Mouse (Mus musculus): Measurements from ENCODE around the gene Sec14l5. TPM values are rescaled to one million over a fixed set of nuclear protein-coding genes. Genes with fewer than 3 reads are reported as not detected.

The Sec14l5 gene
- total and polyA plus RNA-seq, 3 experiments = 0.03 TPM; not detected in 2

DNA sequence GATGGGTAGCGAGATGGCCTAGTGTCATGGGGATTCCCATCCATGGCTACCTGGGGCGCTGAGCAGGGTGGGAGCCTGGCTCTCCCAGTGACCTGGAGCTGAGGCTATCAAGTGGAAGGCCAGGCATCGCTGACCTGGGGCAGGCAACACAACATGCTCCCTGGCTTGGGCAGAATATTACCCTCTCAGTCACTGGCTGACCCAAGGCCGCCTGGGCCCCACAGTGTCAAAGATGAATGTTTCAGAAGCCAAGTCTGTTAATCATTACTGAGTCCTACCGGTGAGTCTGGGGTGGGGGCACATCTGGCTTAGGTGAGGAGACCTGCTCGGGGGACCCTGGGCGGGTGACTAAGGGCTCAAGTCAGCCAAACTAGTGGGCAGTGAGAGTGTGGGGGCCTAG lies 37.0 kb upstream of the Sec14l5 start:
- DNase-seq (ENCODE audit: low read depth, low spot score) = no peak
- H3K9ac ChIP-seq (ENCODE audit: control insufficient read depth, low read depth, low read length, poor library complexity, severe bottlenecking) = no peak overlapping the region
- H3K79me2 ChIP-seq (ENCODE audit: control insufficient read depth, insufficient read depth, low read length, poor library complexity) = no peaks in the 10 kb centered on the region
- no peaks in the 10 kb centered on the region for H3K4me1 ChIP-seq (ENCODE audit: control insufficient read depth in 1 of 2, insufficient read depth in 2 of 2, low read length in 2 of 2)
- H3K27ac ChIP-seq (ENCODE audit: control insufficient read depth, low read depth, low read length) = no peak overlapping the region
- no peaks in the 10 kb centered on the region for H3K36me3 ChIP-seq (ENCODE audit: control insufficient read depth in 1 of 2, insufficient read depth in 2 of 2, low read length in 2 of 2)
- H3K9me3 ChIP-seq (replicated peaks; ENCODE audit: insufficient read depth, low read length) = no peaks in the 10 kb centered on the region
- no peak overlapping the region for H3K4me3 ChIP-seq (ENCODE audit: control insufficient read depth in 1 of 2, insufficient read depth in 1 of 2, low read depth in 2 of 2, low read length in 2 of 2)
- no peak for TF ChIP-seq TCF12 (IDR thresholded peaks at IDR 0.05; ENCODE audit: low read depth, low read length)
- TF ChIP-seq MXI1 (IDR thresholded peaks at IDR 0.05; ENCODE audit: low read depth, low read length) = no peak
- TF ChIP-seq ZKSCAN1 (IDR thresholded peaks at IDR 0.05; ENCODE audit: low read depth, low read length) = no peak
- TF ChIP-seq ZNF384 (IDR thresholded peaks at IDR 0.05; ENCODE audit: low read depth, low read length) = no peak
- TF ChIP-seq TAL1 (IDR thresholded peaks at IDR 0.05; ENCODE audit: low read length) = no peak
- no peak for TF ChIP-seq CHD2 (IDR thresholded peaks at IDR 0.05; ENCODE audit: low read length)
- no peak for TF ChIP-seq JUND (IDR thresholded peaks at IDR 0.05; ENCODE audit: low read depth, low read length)
- TF ChIP-seq SMC3 (IDR thresholded peaks at IDR 0.05; ENCODE audit: low read depth, low read length) = no peak
- TF ChIP-seq KAT2A (conservative IDR thresholded peaks at IDR 0.05; ENCODE audit: low read depth, low read length) = no peak
- no peak for TF ChIP-seq BHLHE40 (IDR thresholded peaks at IDR 0.05; ENCODE audit: borderline replicate concordance, low read depth, low read length)
- TF ChIP-seq MAZ (IDR thresholded peaks at IDR 0.05; ENCODE audit: low read depth, low read length) = no peak
- no peak for TF ChIP-seq RCOR1 (IDR thresholded peaks at IDR 0.05; ENCODE audit: low read depth, low read length)
- TF ChIP-seq CHD1 (IDR thresholded peaks at IDR 0.05; ENCODE audit: low read depth, low read length) = no peak
- no peak for TF ChIP-seq POLR2AphosphoS5 (IDR thresholded peaks at IDR 0.05; ENCODE audit: borderline replicate concordance, low read depth, low read length)
- no peak for TF ChIP-seq ELF1 (IDR thresholded peaks at IDR 0.05; ENCODE audit: low read depth, low read length)
- no peak for TF ChIP-seq NELFE (IDR thresholded peaks at IDR 0.05; ENCODE audit: low read depth, low read length)
- no peak for TF ChIP-seq ZC3H11A (IDR thresholded peaks at IDR 0.05; ENCODE audit: low read depth, low read length)
- no peak for TF ChIP-seq MYC (IDR thresholded peaks at IDR 0.05; ENCODE audit: low read depth, low read length)
- H3K27me3 ChIP-seq (ENCODE audit: control insufficient read depth in 1 of 2, insufficient read depth in 2 of 2, low read length in 2 of 2) = no peaks in the 10 kb centered on the region

- Histone ChIP-seq H3K9ac (ENCODE audit: control insufficient read depth, low read depth, low read length, poor library complexity, severe bottlenecking) (no peak overlapping the region), H3K27me3 (ENCODE audit: control insufficient read depth in 1 of 2, insufficient read depth in 2 of 2, low read length in 2 of 2) (peaks cover 0 to 2% of the 10 kb centered on the region in 2 experiments; a peak in 1 of 4 replicates), H3K27ac (ENCODE audit: control insufficient read depth, low read depth, low read length) (no peak overlapping the region), H3K4me1 (ENCODE audit: control insufficient read depth in 1 of 2, insufficient read depth in 2 of 2, low read length in 2 of 2) (no peaks in the 10 kb centered on the region), H3K9me3 (replicated peaks; ENCODE audit: insufficient read depth, low read length) (no peaks in the 10 kb centered on the region), H3K4me3 (ENCODE audit: control insufficient read depth in 1 of 2, insufficient read depth in 1 of 2, low read depth in 2 of 2, low read length in 2 of 2) (no peak overlapping the region), H3K79me2 (ENCODE audit: control insufficient read depth, insufficient read depth, low read length, poor library complexity) (no peaks in the 10 kb centered on the region), H3K36me3 (ENCODE audit: control insufficient read depth in 1 of 2, insufficient read depth in 2 of 2, low read length in 2 of 2) (no peaks in the 10 kb centered on the region)
- DNase-seq (ENCODE audit: low read depth, low spot score) = no peak
- no peak for TF ChIP-seq POLR2AphosphoS5 (IDR thresholded peaks at IDR 0.05; ENCODE audit: borderline replicate concordance, low read depth, low read length)
- no peak for TF ChIP-seq KAT2A (conservative IDR thresholded peaks at IDR 0.05; ENCODE audit: low read depth, low read length)
- TF ChIP-seq USF2 (IDR thresholded peaks at IDR 0.05; ENCODE audit: borderline replicate concordance in 1 of 2, insufficient read depth in 1 of 2, low read depth in 1 of 2, low read length in 2 of 2) = no peak
- TF ChIP-seq MAZ (IDR thresholded peaks at IDR 0.05; ENCODE audit: low read depth, low read length) = no peak
- no peak for TF ChIP-seq NRF1 (IDR thresholded peaks at IDR 0.05; ENCODE audit: insufficient read depth, low read depth, low read length, poor library complexity, severe bottlenecking)
- no peak for TF ChIP-seq HCFC1 (IDR thresholded peaks at IDR 0.05; ENCODE audit: low read depth, low read length)
- TF ChIP-seq TBP (IDR thresholded peaks at IDR 0.05; ENCODE audit: low read depth, low read length) = no peak
- no peak for TF ChIP-seq MEF2A (IDR thresholded peaks at IDR 0.05; ENCODE audit: extremely low read depth, insufficient replicate concordance, low read depth, low read length, poor library complexity, severe bottlenecking)
- TF ChIP-seq CTCF (IDR thresholded peaks at IDR 0.05 in 2 of 3, conservative IDR thresholded peaks at IDR 0.05 in 1 of 3; ENCODE audit: control insufficient read depth in 1 of 3, insufficient read depth in 1 of 3, low read depth in 2 of 3, low read length in 3 of 3, poor library complexity in 1 of 3, severe bottlenecking in 1 of 3) = no peak
- no peak for TF ChIP-seq ZMIZ1 (IDR thresholded peaks at IDR 0.05; ENCODE audit: low read depth, low read length)
- TF ChIP-seq JUND (IDR thresholded peaks at IDR 0.05; ENCODE audit: low read depth, low read length) = no peak
- no peak for TF ChIP-seq ZC3H11A (IDR thresholded peaks at IDR 0.05; ENCODE audit: low read depth, low read length)
- TF ChIP-seq E2F4 (IDR thresholded peaks at IDR 0.05; ENCODE audit: borderline replicate concordance, low read depth, low read length) = no peak
- no peak for TF ChIP-seq MXI1 (IDR thresholded peaks at IDR 0.05; ENCODE audit: low read depth, low read length)
- no peak for TF ChIP-seq RCOR1 (IDR thresholded peaks at IDR 0.05; ENCODE audit: low read depth, low read length)
- TF ChIP-seq ZNF384 (IDR thresholded peaks at IDR 0.05; ENCODE audit: low read depth, low read length) = no peak
- no peak for TF ChIP-seq GABPA (IDR thresholded peaks at IDR 0.05; ENCODE audit: low read depth, low read length)
These were observed 35.9 kb upstream of the Sec14l5 start for GRCm38 (mm10) chr16:5111021-5111420.
